Mouse (Mus musculus) testis, postnatal 10 days (tissue): ENCODE measurements at regions not wholly inside any gene's neighbourhood (a gene's known extent, or its start where the extent isn't known, plus 50 kb on each side); places are given as distances from the start of the nearest gene placed in this dataset.
A peak's percentile ranks its signal among the peaks of the same experiment; 100 is the strongest.

ENCODE experiments used
- DNase-seq: peaks from one replicate; pipeline ENCODE4 v3.0.0; 2021; ENCODE audit warnings: low spot score

GRCm38 (mm10) chr6:95179993-95180392 lies 63.0 kb downstream of the Kbtbd8 start:
- DNase-seq = no peak

- no peak for DNase-seq
Observed at GRCm38 (mm10) chr6:95182238-95182637, 65.2 kb downstream of the Kbtbd8 start.

DNA sequence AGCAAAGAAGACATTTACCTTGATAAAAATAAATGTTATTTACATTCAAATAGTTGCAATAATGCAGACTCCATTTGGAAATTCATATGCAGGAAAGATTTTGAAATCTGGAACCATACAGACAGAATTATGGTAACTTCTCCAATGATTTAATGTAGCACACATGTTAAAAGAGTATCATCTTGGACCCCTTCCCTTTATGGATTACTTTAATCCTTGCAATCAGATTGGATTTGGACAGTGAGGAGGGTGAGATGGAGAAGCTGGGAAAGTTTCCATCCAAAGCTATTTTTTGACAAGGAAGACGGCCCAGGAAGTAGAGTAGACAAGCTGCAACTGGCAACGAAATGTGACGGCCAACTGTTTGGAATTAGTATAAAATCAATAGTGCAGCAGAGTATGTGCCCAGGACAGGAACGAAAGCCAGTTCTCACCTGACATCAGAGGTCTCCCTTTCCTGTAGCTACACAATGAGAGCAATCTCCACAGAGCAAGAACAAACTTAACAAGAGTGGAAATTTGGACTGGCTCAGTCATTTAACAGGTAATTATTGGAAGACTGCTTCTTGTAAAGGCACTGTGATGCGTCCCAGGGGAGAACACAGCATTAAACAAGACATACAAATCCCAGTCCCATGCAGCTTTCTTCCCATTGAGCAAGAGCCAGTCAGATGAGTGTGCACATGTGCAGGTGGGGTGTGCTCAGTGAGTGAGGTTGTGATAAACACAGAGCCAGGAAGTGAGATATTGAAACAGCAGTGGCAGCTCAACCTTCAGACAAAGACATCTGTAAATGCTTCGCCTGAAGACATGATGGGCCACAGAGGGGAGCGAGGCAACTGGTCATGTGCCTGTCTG lies 68.3 kb downstream of the Kbtbd8 start:
- no peak for DNase-seq

DNA sequence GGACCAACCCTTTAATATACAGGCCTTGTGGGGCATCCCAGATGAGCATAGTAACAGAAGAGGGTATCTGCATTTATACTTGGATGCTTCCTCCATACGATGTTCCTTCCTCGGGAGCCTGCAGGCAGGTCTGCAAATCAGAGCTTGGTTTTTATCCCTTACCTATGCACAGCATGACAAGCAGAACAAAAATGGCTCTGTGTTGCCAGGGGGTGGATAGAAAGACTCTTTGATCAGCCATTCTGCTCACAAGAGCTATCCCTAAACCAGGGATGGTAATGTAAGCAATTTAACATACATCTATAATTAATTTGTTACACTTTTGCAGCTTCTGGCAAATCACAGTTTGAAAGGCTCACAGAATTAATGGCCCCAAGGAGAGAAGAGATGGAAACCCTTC lies 79.6 kb downstream of the Kbtbd8 start:
- DNase-seq = no peak

DNA sequence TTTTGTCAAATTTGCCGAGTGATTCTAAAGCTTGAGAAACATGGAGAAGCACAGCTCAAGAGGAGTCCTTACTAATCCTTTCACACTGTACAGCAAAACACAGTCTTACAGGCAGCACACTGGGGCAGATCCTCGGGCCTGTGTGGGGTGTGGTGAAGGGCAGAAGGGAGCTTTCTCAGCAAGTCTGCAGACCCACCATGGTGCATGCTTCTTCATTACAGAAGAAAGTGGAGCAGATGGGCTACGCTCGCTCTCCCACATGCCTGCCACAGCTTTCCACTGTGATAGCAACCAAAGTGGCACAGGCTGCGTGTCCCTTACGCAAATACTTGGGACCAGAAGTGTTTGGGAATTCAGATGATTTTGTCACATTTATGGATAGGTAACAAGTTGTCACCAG lies 81.6 kb downstream of the Kbtbd8 start:
- DNase-seq = no peak

DNA sequence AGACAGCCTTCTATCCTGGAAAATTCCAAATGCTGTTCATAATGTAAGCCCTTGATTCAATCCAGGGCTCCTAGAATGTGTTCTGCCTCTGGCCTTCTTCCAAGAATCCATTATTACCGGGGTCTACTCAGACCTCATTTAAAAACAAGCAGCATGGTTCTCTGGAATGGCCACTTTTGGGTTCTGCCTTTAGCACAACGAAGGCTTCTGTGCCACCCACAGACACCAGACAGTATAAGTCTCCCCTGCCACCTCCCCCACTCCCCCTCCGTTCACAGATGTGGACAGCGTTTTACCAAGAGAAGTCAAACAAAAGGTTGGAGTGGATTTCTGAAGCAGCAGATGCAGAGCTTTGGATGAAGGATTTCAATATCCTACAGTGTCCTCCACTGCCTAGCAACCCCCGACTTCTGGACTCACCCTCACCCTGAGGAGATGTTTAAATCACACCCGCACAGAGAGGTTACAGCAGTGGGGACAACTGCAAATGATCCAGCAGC lies 85.3 kb downstream of the Kbtbd8 start:
- DNase-seq = no peak

DNA sequence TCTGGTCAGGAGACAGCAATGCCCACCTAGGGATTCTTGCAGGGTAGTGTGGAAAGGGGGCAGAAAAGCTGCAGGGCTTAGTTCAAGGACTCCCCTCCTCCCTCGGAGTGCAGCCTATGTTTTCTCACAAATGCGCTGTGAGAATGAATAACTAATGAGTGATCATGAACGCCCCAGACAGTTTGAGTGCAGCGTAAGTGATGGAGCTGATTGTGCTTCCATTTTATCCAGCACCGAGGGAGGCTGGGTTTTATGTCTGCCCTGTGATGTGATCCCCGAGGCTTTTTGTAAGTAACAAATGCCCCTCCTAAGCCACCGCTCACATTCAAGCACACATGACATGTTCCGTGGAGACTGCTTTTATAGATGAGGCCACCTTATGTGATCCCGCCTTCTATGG lies 85.9 kb downstream of the Kbtbd8 start:
- DNase-seq = no peak

GRCm38 (mm10) chr6:95204231-95204630 lies 87.2 kb downstream of the Kbtbd8 start:
- no peak for DNase-seq

GRCm38 (mm10) chr6:95207063-95207462 lies 90.0 kb downstream of the Kbtbd8 start:
- DNase-seq = peak; percentile 56

DNA sequence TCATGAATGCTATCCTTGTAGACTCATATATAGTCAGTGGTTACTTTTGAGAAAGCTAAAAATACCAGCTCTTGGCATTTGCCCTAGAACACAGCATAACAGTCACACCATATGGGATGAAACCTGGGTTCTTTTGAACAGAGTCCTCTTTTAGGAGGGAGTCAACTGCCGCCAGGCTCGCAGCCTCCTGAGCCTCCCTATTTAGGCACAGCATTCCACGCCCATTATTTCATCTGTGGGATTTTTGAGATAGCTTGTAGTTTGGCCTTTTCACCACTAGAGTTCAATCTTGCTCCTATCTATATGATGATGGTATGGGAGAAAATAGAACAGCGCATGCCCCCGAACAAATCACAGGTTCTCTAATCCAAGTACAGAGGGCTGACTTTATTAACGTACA lies 100.4 kb downstream of the Kbtbd8 start:
- no peak for DNase-seq

DNA sequence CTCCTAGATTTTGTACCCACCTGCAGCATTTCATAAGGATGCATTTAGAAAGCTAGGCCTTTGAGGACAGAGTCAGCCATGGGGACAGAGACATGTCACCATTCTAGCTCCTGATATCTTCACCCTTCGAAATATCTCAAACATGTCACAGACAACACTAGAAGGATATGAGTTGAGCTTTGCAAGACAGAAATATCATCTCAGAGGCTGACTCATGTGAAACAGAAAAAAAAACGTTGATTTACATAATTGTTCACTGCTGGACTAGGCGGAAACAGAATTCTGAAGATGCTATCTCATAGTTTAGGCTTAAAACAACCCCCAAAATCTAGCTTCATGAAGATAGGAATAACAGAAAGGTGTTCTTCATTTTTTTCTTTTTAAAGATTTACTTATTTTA lies 101.8 kb downstream of the Kbtbd8 start:
- DNase-seq = no peak

GRCm38 (mm10) chr6:95223537-95223936 lies 98.4 kb upstream of the Gm10234 start:
- peak; percentile 93 for DNase-seq

DNA sequence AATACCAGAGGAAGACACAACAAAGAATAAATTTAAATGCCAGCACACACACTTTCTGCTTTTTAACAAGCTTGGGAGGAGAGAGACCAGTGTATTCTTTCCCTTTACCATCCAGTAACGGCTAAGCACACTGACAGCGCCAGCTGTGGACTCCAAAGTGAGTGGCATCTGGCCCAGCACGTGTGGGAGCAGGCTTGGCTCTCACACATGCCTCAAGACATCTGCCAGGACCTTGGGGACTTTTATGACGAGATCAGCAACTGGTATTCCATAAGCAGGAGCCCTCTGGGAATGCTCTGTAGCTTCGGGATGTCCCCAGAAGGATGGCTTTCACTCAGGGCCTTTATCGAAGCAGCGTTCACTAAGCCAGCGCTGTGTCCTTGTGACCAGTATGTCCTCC lies 92.0 kb upstream of the Gm10234 start:
- DNase-seq = no peak

DNA sequence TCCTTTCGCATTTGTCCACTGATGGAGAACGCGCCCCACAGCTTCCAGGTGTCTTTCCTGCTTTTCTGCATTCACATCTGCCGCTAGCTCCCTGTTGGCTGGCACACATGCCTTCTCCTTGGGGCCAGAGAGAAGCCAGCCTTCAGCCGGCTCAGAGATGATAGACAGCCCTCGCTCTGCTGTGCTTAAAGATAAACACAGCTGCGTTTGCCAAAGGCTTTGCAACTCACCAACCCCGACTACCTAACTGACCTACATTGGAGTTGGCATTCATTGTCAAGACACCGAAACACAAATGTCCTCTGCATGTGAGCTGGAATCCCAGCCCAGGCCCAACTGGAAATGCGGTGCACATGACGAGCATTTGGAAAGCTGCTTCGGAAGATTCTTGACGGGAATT lies 87.2 kb upstream of the Gm10234 start:
- DNase-seq = no peak

DNA sequence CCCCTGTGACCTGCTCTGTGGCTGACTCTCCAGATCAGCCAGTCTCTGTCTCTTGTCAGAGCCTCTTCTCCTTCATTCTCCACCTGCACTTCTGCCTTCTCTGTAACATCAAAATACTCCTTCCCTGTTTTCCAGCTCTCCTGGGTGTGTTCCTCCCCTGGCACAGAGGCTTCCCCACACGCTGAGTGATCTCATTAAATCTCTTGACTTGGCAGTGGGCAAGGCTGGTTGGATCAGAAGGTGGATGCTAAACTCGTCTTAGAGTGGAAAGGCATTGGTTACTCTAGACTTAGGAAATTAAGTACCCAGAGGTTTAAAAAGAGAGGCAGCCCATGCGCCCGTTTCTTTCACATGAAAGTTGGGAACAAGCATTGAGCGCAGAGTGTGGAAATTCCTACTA lies 78.3 kb upstream of the Gm10234 start:
- DNase-seq = no peak

DNA sequence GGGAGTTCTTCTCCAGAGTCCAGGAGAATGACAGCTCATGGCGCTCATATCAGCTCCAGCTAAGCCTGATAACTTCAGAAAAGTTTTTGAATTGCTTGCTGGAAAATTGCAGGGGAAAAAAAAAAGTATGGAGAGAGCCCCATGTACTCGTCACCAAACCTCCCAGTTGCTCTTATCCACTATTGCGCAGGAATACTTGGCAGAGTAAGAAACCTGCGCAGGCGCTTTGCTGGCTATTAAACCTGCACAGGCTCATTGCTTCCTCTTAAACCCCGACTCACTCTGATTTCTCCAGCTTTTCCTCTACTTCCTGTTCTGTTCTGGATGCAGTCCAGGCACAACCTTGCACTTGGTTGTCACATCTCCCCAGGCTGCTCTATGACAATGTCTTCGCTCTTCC lies 77.0 kb upstream of the Gm10234 start:
- DNase-seq = no peak

DNA sequence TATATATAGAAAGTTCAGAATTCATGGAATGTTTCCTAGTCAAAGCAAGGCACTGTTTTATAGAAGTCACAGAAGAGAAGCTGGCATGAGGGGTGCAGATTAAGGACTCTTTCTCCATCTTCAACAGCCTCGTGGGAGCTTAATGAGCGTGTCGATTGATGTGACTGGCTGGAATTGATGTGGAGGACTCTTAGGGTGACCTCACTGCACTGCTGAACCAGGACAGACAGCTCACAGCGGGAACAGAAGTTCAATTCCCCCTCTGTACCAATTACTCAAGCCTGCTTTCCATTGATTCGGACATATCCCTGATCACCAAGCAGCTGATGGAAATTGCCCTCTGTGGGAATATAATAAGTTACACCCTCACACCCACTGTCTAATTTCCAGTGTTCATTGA lies 65.6 kb upstream of the Gm10234 start:
- no peak for DNase-seq

GRCm38 (mm10) chr6:95261001-95261400 lies 60.9 kb upstream of the Gm10234 start:
- DNase-seq = no peak

DNA sequence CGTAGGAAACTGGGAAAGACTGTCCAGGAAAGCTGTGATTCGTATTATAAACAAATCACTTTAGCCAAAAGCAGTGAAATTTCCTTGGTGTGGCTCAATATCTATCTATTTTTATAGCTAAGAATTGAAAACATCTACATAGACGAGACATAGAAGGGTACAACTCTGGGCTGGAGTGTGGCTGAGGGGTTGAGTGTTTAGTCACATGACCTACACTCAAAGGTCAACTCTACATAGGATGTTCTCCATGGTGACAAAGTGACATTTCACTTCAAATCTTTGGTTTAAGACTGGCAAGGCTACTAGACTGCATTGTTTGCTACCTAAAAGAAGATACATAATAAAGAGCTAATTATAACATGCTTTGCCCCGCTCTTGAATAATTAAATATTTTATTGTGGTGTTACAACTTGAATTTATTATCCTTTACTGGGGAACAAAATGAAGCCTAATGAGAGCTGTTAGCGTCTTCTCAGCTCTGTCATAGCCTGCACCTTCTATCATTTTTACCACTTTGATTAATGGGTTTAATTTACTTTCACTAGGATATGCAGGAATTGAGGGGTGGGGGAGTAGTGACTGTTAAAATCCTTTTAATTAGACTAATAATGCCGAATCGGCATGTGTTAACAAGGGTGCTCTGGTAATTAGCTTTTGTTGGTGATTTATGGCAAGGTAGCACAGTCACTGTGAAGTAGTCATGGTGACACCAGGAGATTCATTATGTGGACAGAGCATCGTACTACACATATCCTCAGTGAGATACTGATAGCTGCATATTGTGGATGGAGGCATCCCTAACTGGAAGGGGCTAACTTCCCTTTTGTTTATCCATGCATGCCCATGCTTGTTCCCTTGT lies 57.7 kb upstream of the Gm10234 start:
- no peak for DNase-seq

GRCm38 (mm10) chr6:95269524-95269923 lies 52.4 kb upstream of the Gm10234 start:
- DNase-seq = no peak
